Mouse (Mus musculus) lung, postnatal 0 days (tissue): ENCODE results near the gene Clcn6. TPM values are rescaled to one million over a fixed set of nuclear protein-coding genes. Genes with fewer than 3 reads are reported as not detected.

Source experiments
- ATAC-seq: fragments of 200-750 bp; cut with Nextera tagmentation; 2 replicates; pipeline ENCODE4 v1.8.0; 2017; ENCODE audit warnings: moderate library complexity
- DNase-seq: peaks from one replicate; pipeline ENCODE4 v3.0.0-alpha.2; 2016; ENCODE audit warnings: low spot score
- H3K27ac ChIP-seq: fragments of 300-500 bp; sonication (generic); 2 replicates; pipeline ENCODE4 v1.5.1; 2014; ENCODE audit warnings: antibody characterized with exemption, mild to moderate bottlenecking, low read length, mixed read lengths
- H3K27me3 ChIP-seq: fragments of 300-500 bp; sonication (generic); replicated peaks from 2 replicates; pipeline ENCODE4 v1.6.1; 2014; ENCODE audit warnings: low read length, mixed read lengths; ENCODE audit not compliant: insufficient read depth
- H3K36me3 ChIP-seq: fragments of 300-500 bp; sonication (generic); 2 replicates; pipeline ENCODE4 v1.6.1; 2014; ENCODE audit warnings: low read length, mixed read lengths; ENCODE audit not compliant: insufficient read depth
- H3K4me1 ChIP-seq: fragments of 300-500 bp; sonication (generic); 2 replicates; pipeline ENCODE4 v1.6.1; 2014; ENCODE audit warnings: antibody characterized with exemption, low read depth, low read length, mixed read lengths; ENCODE audit not compliant: insufficient read depth
- H3K4me2 ChIP-seq: fragments of 300-500 bp; sonication (generic); replicated peaks from 2 replicates; pipeline ENCODE4 v1.6.1; 2014; ENCODE audit warnings: low read depth, mild to moderate bottlenecking, low read length, moderate library complexity, mixed read lengths
- H3K4me3 ChIP-seq: fragments of 300-500 bp; sonication (generic); 2 replicates; pipeline ENCODE4 v1.5.1; 2014; ENCODE audit warnings: low read depth, low read length
- H3K9ac ChIP-seq: fragments of 300-500 bp; sonication (generic); replicated peaks from 2 replicates; pipeline ENCODE4 v1.6.1; 2014; ENCODE audit warnings: low read depth, mild to moderate bottlenecking
- H3K9me3 ChIP-seq: fragments of 300-500 bp; sonication (generic); 2 replicates; pipeline ENCODE4 v1.6.1; 2016; ENCODE audit warnings: low read length, mixed read lengths
- CTCF ChIP-seq: IDR thresholded peaks from 2 replicates; pipeline ENCODE4 v1.5.1; 2016; ENCODE audit warnings: antibody characterized with exemption, mild to moderate bottlenecking
- EP300 ChIP-seq: IDR thresholded peaks from 2 replicates; pipeline ENCODE4 v1.6.1; 2016; ENCODE audit warnings: antibody characterized with exemption, mild to moderate bottlenecking, control low read depth
- WGBS: fragments of 180-500 bp; shearing (Covaris S2); extraction: QIAGEN DNeasy Blood & Tissue Kit; methylation state at CpG from one replicate; pipeline ENCODE4 v1.1.7; 2014; 5-methylcytosine and 5-hydroxymethylcytosine counted together
- polyA plus RNA-seq: library from polyadenylated mRNA; unstranded; fragments of >200 nt; fragmentation: Nextera tagmentation; extraction: Ambion mirVana; gene quantifications from 2 replicates; pipeline ENCODE4 v1.2.1, GENCODE M21; 2015

Clcn6 gene
- polyA plus RNA-seq, 1 experiment from 2014 or later, result 4.1 TPM

DNA sequence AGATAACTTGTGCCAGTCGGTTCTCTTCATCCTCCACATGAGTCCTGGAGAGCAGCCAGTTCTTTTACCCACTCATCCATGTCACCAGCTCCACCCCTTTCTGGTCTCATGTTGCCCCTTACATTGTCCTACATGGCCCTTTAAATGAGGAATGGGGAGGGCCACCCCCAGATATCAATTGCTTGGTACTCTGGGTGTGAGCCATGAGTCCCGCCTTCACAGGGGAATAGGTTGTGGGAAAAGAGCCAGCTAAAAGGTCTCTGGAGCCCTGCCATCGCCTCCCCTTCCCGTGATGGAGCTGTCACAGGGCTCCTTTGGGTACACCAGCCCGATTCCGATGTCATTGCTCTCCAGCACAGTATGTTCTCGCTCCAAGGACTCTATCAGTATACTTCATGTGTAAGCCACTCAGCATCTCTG lies 59.2 kb downstream of the Clcn6 start:
- no peaks in the 10 kb centered on the region for H3K9me3 ChIP-seq
- no peaks in the 10 kb centered on the region for H3K36me3 ChIP-seq
- H3K27me3 ChIP-seq, result no peaks in the 10 kb centered on the region
- TF ChIP-seq EP300, result no peak
- no peak for TF ChIP-seq CTCF
- H3K4me3 ChIP-seq, result no peak overlapping the region
- no peak overlapping the region for H3K27ac ChIP-seq
- 71% methylated on average over 7 of the region's 7 CpGs for WGBS
- H3K4me1 ChIP-seq, result no peaks in the 10 kb centered on the region
- H3K4me2 ChIP-seq, result no peak overlapping the region
- no peak overlapping the region for H3K9ac ChIP-seq
- ATAC-seq, result no peak
- no peak for DNase-seq

DNA sequence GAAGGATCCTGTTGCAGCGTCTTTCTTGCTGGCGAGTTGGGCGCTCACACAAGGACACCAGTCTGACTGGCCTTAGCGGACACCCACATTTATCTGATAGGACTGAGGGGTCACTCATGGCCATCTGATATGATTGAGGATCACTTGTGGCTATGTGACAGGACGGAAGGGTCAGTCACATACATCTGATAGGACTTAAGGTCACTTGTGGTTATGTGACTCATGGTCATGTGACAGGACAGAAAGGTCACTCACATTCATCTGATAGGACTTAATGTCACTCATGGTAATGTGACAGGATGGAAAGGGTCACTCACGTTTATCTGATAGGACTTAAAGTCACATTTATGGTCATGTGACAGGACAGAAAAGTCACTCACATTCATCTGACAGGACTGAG lies 60.2 kb downstream of the Clcn6 start:
- no peaks in the 10 kb centered on the region for H3K4me1 ChIP-seq
- no peak overlapping the region for H3K9ac ChIP-seq
- no peak overlapping the region for H3K4me3 ChIP-seq
- no peak overlapping the region for H3K4me2 ChIP-seq
- 87% methylated on average over 6 of the region's 6 CpGs for WGBS
- TF ChIP-seq EP300 (no peak), CTCF (no peak)
- ATAC-seq (no peak), DNase-seq (no peak)
- no peak overlapping the region for H3K27ac ChIP-seq
- H3K36me3 ChIP-seq, result no peaks in the 10 kb centered on the region
- H3K27me3 ChIP-seq, result no peaks in the 10 kb centered on the region
- no peaks in the 10 kb centered on the region for H3K9me3 ChIP-seq

DNA sequence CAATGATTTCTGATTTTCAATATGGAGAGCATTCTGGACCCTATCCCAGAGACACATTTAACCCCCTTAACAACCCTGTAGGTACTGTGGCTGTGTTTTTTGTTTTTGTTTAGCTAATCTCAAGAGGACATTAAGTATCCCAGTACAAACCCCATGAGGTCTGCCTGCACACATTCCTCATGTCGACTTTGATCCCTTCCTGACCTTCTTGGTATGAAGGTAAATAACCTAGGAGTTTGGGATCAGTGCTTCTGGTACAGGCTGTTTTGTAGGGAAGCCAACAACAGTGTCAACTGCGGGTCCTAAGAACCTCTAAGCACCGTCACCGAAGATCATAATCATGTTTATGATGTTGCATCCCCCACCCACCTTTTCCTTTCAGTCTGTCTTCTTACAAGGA lies 60.9 kb downstream of the Clcn6 start:
- no peak for TF ChIP-seq CTCF
- no peak for TF ChIP-seq EP300
- Histone ChIP-seq H3K9me3 (no peaks in the 10 kb centered on the region), H3K27ac (no peak overlapping the region), H3K27me3 (no peaks in the 10 kb centered on the region), H3K4me2 (no peak overlapping the region), H3K36me3 (no peaks in the 10 kb centered on the region), H3K9ac (no peak overlapping the region), H3K4me1 (no peaks in the 10 kb centered on the region), H3K4me3 (no peak overlapping the region)
- WGBS, result 74% methylated on average over 4 of the region's 4 CpGs
- ATAC-seq, result no peak
- DNase-seq, result no peak

DNA sequence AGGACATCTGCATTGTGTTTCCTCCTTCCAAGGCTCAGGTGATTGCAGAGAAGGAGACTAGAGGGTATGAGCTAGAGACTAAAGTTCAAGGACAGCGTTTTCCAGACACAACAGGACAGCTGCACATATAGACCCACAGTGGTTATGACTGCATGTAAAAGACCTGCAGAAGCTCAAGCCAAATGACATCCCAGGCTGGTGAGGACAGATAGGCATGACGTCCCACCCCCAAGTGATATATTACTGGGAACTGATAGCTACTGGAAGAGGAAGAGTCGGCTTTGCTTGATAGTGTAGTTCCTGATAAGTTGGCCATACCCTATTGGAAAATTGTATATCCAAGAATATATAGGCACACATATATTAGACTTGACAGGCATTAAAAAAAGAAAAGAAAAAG lies 62.4 kb downstream of the Clcn6 start:
- 65% methylated on average over 3 of the region's 3 CpGs for WGBS
- H3K4me3 ChIP-seq, result no peak overlapping the region
- no peaks in the 10 kb centered on the region for H3K27me3 ChIP-seq
- ATAC-seq (no peak), DNase-seq (no peak)
- H3K4me1 ChIP-seq, result no peaks in the 10 kb centered on the region
- H3K4me2 ChIP-seq, result no peak overlapping the region
- H3K27ac ChIP-seq, result no peak overlapping the region
- no peaks in the 10 kb centered on the region for H3K9me3 ChIP-seq
- no peak overlapping the region for H3K9ac ChIP-seq
- no peaks in the 10 kb centered on the region for H3K36me3 ChIP-seq
- no peak for TF ChIP-seq CTCF
- TF ChIP-seq EP300, result no peak

DNA sequence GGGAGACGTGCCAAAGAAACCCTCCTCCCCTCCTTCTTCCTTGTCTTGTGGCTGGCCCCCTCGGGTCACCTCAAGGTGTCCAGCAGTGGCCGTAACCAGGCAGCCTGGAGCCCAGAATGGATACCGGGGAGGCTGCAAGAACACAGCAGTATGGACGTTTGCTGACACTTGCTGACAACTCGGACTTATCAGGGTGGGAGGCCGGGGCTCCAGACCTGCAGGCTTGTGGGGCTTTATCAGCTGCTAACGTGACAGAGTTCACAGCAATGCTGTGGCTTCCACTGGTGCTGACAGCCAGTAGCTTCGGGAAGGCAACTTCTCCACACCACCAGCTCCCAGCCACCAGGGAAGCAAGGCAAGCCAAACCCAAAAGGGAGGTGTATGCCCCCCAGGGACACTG lies 69.3 kb downstream of the Clcn6 start:
- TF ChIP-seq EP300 (no peak), CTCF (no peak)
- no peak overlapping the region for H3K27ac ChIP-seq
- 24% methylated on average over 9 of the region's 9 CpGs for WGBS
- H3K4me2 ChIP-seq, result no peak overlapping the region
- DNase-seq (no peak), ATAC-seq (no peak)
- no peaks in the 10 kb centered on the region for H3K4me1 ChIP-seq
- H3K27me3 ChIP-seq, result no peaks in the 10 kb centered on the region
- no peak overlapping the region for H3K4me3 ChIP-seq
- no peak overlapping the region for H3K9ac ChIP-seq
- no peaks in the 10 kb centered on the region for H3K36me3 ChIP-seq
- H3K9me3 ChIP-seq, result no peaks in the 10 kb centered on the region

DNA sequence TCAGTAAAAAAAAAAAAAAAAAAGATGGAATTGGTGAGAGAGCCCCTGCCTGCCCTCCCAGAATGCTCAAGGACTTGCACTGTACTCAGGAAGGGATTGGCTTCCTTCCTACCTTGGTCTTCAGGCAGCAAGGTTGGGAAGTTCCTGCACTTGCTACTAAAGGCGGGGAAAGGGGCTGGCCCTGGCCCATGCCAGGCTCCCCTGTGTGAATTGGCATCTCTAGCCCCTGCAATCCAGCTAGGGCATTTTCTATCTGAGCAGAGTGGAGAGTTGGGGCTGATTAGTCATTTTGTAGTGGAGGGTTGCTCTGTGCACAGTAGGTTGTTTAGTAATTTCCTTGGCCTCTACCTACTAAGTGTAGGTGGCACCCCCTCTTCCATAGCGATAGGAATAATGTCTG lies 69.8 kb downstream of the Clcn6 start:
- WGBS, result 52% methylated on average over 2 of the region's 2 CpGs
- DNase-seq (no peak), ATAC-seq (no peak)
- Histone ChIP-seq H3K9me3 (no peaks in the 10 kb centered on the region), H3K27me3 (no peaks in the 10 kb centered on the region), H3K27ac (no peak overlapping the region), H3K4me2 (no peak overlapping the region), H3K9ac (no peak overlapping the region), H3K4me1 (no peaks in the 10 kb centered on the region), H3K4me3 (no peak overlapping the region), H3K36me3 (no peaks in the 10 kb centered on the region)
- TF ChIP-seq EP300 (no peak), CTCF (no peak)

DNA sequence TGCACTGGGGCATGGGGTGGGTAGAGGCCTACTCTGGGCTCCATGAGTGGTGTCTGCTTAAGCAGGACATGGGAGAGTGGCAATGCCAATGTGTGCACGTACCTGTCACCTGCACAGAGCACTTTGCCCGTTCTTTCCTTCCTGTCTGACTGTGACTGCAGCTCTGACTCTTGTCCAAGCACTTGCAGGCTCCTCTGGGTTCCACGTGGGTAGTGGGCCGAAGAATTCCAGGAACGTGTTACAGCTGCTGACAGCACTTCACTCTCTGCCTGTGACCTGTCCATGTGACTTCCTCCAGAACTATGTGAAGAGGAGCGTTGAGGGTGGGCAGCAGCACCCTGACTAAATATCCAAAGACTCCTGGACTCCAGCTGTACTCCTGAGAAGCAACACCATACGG lies 72.9 kb downstream of the Clcn6 start:
- Histone ChIP-seq H3K9ac (no peak overlapping the region), H3K4me2 (no peak overlapping the region), H3K9me3 (no peaks in the 10 kb centered on the region), H3K27me3 (no peaks in the 10 kb centered on the region), H3K36me3 (no peaks in the 10 kb centered on the region), H3K4me1 (no peaks in the 10 kb centered on the region), H3K27ac (no peak overlapping the region), H3K4me3 (no peak overlapping the region)
- DNase-seq (no peak), ATAC-seq (no peak; the same call in 1 of the 2 replicates)
- no peak for TF ChIP-seq EP300
- 48% methylated on average over 7 of the region's 7 CpGs for WGBS
